Mouse (Mus musculus) embryonic fibroblast, embryonic 13.5 days (primary cell): Measurements from ENCODE around the gene Bmp7. TPM values are rescaled to one million over a fixed set of nuclear protein-coding genes. Genes with fewer than 3 reads are reported as not detected.

ENCODE experiments used
- H3K27ac ChIP-seq: 2 replicates; pipeline ENCODE4 v1.5.1; 2012; ENCODE audit warnings: low read length, control low read depth, inconsistent platforms; ENCODE audit not compliant: insufficient read depth
- H3K4me1 ChIP-seq: 2 replicates; pipeline ENCODE4 v1.6.1; 2011; ENCODE audit warnings: low read length; ENCODE audit not compliant: control insufficient read depth, insufficient read depth
- H3K4me3 ChIP-seq: 2 replicates; pipeline ENCODE4 v1.5.1; 2011; ENCODE audit warnings: mild to moderate bottlenecking, control low read depth, low read length; ENCODE audit not compliant: insufficient read depth
- CTCF ChIP-seq: IDR thresholded peaks from 2 replicates; pipeline ENCODE4 v1.5.1; 2011; ENCODE audit warnings: mild to moderate bottlenecking, control low read depth, low read length, moderate library complexity, borderline replicate concordance; ENCODE audit not compliant: insufficient read depth
- POLR2A ChIP-seq: IDR thresholded peaks from 2 replicates; pipeline ENCODE4 v1.6.1; 2011; ENCODE audit warnings: low read depth, mild to moderate bottlenecking, control low read depth, low read length, moderate library complexity
- polyA plus RNA-seq: library from polyadenylated mRNA; stranded (reverse); fragments of >200 nt; gene quantifications from 2 replicates; pipeline ENCODE4 v1.2.4, GENCODE M21; 2011; ENCODE audit warnings: low read depth; ENCODE audit not compliant: missing spikeins, insufficient read length

The Bmp7 gene
- polyA plus RNA-seq, 1 experiment: not detected

DNA sequence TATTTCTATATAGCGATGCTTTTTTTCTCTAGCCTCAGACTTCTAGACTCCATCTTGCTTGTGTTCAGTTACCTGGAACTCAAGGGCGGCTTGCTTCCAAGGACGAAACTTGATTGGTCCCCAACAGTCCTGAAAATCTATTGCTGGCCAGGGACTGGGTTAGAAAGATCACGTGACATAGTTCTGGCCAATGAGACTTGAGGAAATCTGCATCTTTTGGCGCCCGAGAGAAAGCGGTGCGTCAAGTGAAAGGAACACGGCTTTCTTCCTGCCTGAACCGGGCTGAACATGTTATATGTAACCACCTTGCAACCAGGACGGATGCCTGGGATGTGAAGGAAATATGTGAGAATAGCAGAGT is 114.4 kb downstream of the Bmp7 start:
- Histone ChIP-seq H3K27ac (no peak overlapping the region), H3K4me3 (no peak overlapping the region), H3K4me1 (no peaks in the 10 kb centered on the region)
- TF ChIP-seq CTCF (no peak), POLR2A (no peak)

DNA sequence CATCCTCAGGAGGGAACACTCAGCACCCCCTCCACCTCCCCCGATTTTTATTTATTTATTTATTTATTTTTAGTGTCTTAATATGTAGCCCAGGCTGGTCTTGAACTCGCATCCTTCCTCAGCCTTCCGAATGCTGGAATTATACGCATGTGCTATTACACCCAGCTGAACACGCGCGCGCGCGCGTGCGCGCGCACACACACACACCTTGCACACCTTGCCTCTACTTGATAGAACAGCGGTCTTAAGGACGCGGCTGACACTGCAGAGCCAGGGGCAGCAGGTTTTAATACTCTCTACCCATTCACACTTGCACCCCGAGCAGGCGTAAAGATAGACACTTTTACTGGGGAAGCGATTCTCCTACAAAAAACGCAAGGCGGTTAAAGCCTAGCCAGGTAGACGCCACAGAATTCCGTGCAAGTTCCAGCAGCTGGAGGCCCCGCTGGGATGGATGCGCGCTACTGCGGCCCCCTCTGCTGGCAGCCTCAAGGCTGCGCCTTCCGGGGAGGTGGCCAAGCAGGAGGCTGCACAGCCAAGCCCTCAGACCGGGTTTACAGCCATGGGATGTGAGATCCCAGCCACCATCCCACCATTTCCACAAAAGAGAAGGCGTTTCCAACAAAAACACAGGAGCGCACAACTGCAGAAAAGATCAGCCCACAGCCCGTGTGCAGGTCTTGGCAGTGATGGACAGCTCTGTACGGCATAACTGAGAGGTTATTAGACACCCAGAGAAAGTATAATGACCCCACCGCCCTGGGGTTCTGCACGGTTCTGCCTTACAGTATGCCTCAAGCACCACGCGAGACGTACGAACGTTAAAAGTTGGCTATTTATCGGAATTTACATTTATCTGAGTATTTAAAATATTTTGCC is 115.0 kb downstream of the Bmp7 start:
- peak; percentile 56 for TF ChIP-seq CTCF
- no peak for TF ChIP-seq POLR2A
- H3K27ac ChIP-seq: no peak overlapping the region
- no peak overlapping the region for H3K4me3 ChIP-seq
- no peaks in the 10 kb centered on the region for H3K4me1 ChIP-seq

DNA sequence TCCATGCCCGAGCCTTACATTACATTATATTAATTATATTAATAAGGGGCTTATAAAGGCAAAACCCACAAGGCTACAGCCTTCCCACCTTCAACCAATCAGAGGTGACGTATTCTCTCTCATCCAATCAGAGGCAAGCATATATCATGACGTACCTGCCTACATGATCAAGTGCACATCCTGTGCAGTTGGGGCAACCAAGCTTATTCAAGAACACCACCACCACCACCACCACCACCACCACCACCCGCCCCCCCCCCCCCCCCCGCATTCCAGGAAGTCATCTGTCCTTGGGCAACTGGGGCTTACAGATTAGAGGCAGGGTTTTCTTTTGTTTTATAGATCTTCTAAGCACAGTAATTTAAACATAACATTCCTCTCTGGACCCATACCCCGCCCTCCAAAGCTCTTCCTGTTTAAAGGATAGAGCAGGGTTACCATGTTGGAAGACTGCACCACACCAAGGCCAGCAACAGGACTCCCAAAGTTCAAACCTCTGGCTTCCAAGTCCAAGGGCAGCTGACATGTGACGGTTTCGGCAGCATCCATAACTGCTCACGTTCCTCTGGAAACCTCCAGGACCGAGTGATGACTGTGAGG is 121.4 kb downstream of the Bmp7 start:
- TF ChIP-seq CTCF (no peak), POLR2A (no peak)
- no peak overlapping the region for H3K4me3 ChIP-seq
- H3K27ac ChIP-seq: no peak overlapping the region
- no peaks in the 10 kb centered on the region for H3K4me1 ChIP-seq

Other genes with a start within 250 kb of the Bmp7 start
- not detected in 2 replicates for gene Spo11, start 37.4 kb upstream of the Bmp7 start, polyA plus RNA-seq
- gene Rae1, start 59.8 kb upstream of the Bmp7 start, polyA plus RNA-seq: 54.8 and 57.4 TPM in 2 replicates
- 7.2 and 10.9 TPM in 2 replicates for gene Rbm38, start 80.2 kb upstream of the Bmp7 start, polyA plus RNA-seq
- not detected in 2 replicates for gene Ctcfl, start 179.2 kb upstream of the Bmp7 start, polyA plus RNA-seq
- not detected in 2 replicates for gene Pck1, start 212.7 kb upstream of the Bmp7 start, polyA plus RNA-seq